Mouse (Mus musculus): ENCODE data around the gene Vmn1r101.
"Not testable (repeated sequence)": the region's sequence is repeated elsewhere in the genome, so short reads cannot be mapped to it uniquely, and the experiment has no call there.

Gene Vmn1r101

DNA sequence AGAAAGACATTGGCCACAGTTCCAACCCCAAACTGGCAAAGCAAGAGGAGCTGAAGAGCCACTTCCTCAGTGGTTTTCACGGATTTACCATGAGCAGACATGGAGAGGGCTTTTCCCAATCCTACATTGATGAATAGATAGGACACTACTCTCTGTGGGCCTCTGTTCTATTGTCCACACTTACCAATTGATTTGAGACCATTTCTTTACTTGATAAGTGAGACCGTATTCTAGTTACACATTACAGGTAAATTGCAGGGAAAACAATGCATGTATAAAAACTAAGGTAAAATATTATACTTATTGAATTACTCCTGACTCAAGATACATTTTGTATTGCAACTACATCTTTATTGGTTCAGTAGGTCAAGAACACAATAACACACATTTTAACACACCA is at the start of gene Vmn1r101:
Gene Vmn1r101, minus strand, starts transcription at position 101 of the 400 bp plus-strand sequence.
- DNase-seq: not testable (repeated sequence)

DNA sequence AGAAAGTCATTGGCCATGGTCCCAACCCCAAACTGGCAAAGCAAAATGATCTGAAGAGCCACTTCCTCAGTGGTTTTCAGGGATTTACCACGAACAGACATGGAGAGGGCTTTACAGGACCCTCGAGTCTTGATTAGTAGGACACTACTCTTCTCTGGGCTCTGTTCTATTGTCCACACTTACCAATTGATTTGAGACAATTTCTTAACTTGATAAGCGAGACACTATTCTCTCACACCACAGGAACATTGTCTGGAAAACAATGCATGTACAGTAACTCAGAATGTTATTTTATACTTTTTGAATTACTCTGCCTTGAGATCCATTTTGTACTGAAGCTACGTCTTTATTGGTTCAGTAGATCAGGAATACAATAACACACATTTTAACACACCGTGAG is 32.4 kb upstream of the Vmn1r101 start, which contains the start of gene Gm10670:
Gene Gm10670, minus strand, starts transcription at position 101 of the 400 bp plus-strand sequence.
- DNase-seq: not testable (repeated sequence)

DNA sequence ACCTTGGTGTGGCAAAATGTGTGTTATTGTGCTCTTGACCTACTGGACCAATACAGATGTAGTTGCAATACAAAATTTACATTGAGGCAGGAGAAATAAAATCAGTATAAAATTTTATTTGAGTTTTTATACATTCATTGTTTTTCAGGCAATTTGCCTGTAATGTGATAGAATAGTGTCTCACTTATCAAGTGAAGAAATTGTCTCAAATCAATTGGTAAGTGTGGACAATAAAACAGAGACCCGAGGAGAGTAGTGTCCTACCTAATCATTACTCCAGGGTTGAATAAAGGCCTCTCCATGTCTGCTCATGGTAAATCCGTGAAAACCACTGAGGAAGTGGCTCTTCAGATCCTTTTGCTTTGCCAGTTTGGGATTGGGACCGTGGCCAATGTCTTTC is 24.8 kb downstream of the Vmn1r101 start, which contains the start of gene Vmn1r100:
Gene Vmn1r100, plus strand, starts transcription at position 301 of the 400 bp plus-strand sequence.
- DNase-seq: not testable (repeated sequence)
